Mouse (Mus musculus) kidney, embryonic 16.5 days (tissue): ENCODE results near the gene Iqcn. TPM values are rescaled to one million over a fixed set of nuclear protein-coding genes. Genes with fewer than 3 reads are reported as not detected.

Source experiments
- ATAC-seq: fragments of 200-750 bp; cut with Nextera tagmentation; 2 replicates; pipeline ENCODE4 v1.8.0; 2017; ENCODE audit warnings: moderate TSS enrichment; ENCODE audit not compliant: low FRiP score, low TSS enrichment
- H3K27ac ChIP-seq: fragments of 300-500 bp; sonication (generic); 2 replicates; pipeline ENCODE4 v1.5.1; 2014; ENCODE audit warnings: low read length
- H3K27me3 ChIP-seq: fragments of 300-500 bp; sonication (generic); 2 replicates; pipeline ENCODE4 v1.6.1; 2014; ENCODE audit warnings: low read length, control low read depth, mixed read lengths; ENCODE audit not compliant: insufficient read depth
- H3K36me3 ChIP-seq: fragments of 300-500 bp; sonication (generic); 2 replicates; pipeline ENCODE4 v1.6.1; 2014; ENCODE audit warnings: low read length, control low read depth, mixed read lengths; ENCODE audit not compliant: insufficient read depth
- H3K4me1 ChIP-seq: fragments of 300-500 bp; sonication (generic); 2 replicates; pipeline ENCODE4 v1.6.1; 2014; ENCODE audit warnings: low read length, control low read depth, mixed read lengths; ENCODE audit not compliant: insufficient read depth
- H3K4me2 ChIP-seq: fragments of 300-500 bp; sonication (generic); replicated peaks from 2 replicates; pipeline ENCODE4 v1.6.1; 2014; ENCODE audit warnings: low read depth, low read length
- H3K4me3 ChIP-seq: fragments of 300-500 bp; sonication (generic); 2 replicates; pipeline ENCODE4 v1.5.1; 2014; ENCODE audit warnings: mild to moderate bottlenecking, low read length
- H3K9ac ChIP-seq: fragments of 300-500 bp; sonication (generic); replicated peaks from 2 replicates; pipeline ENCODE4 v1.6.1; 2014; ENCODE audit warnings: low read length
- H3K9me3 ChIP-seq: fragments of 300-500 bp; sonication (generic); 2 replicates; pipeline ENCODE4 v1.6.1; 2016; ENCODE audit warnings: low read length, control low read depth
- WGBS: fragments of 180-500 bp; shearing (Covaris S2); extraction: QIAGEN DNeasy Blood & Tissue Kit; methylation state at CpG from one replicate; pipeline ENCODE4 v1.1.7; 2014; 5-methylcytosine and 5-hydroxymethylcytosine counted together
- polyA plus RNA-seq: library from polyadenylated mRNA; unstranded; fragments of >200 nt; fragmentation: Nextera tagmentation; extraction: Ambion mirVana; gene quantifications from 2 replicates; pipeline ENCODE4 v1.2.1, GENCODE M21; 2015

The Iqcn gene
- polyA plus RNA-seq, 1 experiment from 2014 or later = 0.04 TPM

GRCm38 (mm10) chr8:70749097-70749674 is 45.9 kb downstream of the Iqcn start:
- no peak overlapping the region for H3K9ac ChIP-seq
- no peaks in the 10 kb centered on the region for H3K9me3 ChIP-seq
- no peak overlapping the region for H3K4me2 ChIP-seq
- H3K36me3 ChIP-seq = no peaks in the 10 kb centered on the region
- 80% methylated on average over 19 of the region's 19 CpGs for WGBS
- no peak overlapping the region for H3K27ac ChIP-seq
- no peak overlapping the region for H3K4me3 ChIP-seq
- peaks cover 34% of the 10 kb centered on the region for H3K27me3 ChIP-seq
- no peak for ATAC-seq
- H3K4me1 ChIP-seq = peaks cover 27% of the 10 kb centered on the region

GRCm38 (mm10) chr8:70750128-70750680 is 46.9 kb downstream of the Iqcn start:
- Histone ChIP-seq H3K9ac (no peak overlapping the region), H3K27me3 (peaks cover 26% of the 10 kb centered on the region), H3K4me3 (no peak overlapping the region), H3K9me3 (no peaks in the 10 kb centered on the region), H3K36me3 (no peaks in the 10 kb centered on the region), H3K4me1 (peaks cover 29% of the 10 kb centered on the region), H3K27ac (no peak overlapping the region), H3K4me2 (no peak overlapping the region)
- 77% methylated on average over 13 of the region's 13 CpGs for WGBS
- no peak for ATAC-seq

GRCm38 (mm10) chr8:70752000-70752764 is 48.9 kb downstream of the Iqcn start:
- no peak for ATAC-seq
- Histone ChIP-seq H3K4me1 (peaks cover 34% of the 10 kb centered on the region), H3K27me3 (peaks cover 12% of the 10 kb centered on the region), H3K4me2 (peak overlapping the region; percentile 51; the same call in 1 of the 2 replicates), H3K9me3 (no peaks in the 10 kb centered on the region), H3K4me3 (no peak overlapping the region), H3K27ac (peak overlapping the region; percentile 89), H3K9ac (peak overlapping the region; percentile 31; the same call in 1 of the 2 replicates), H3K36me3 (peaks cover 10% of the 10 kb centered on the region; the same call in 1 of the 2 replicates)
- 27% methylated on average over 11 of the region's 11 CpGs for WGBS

DNA sequence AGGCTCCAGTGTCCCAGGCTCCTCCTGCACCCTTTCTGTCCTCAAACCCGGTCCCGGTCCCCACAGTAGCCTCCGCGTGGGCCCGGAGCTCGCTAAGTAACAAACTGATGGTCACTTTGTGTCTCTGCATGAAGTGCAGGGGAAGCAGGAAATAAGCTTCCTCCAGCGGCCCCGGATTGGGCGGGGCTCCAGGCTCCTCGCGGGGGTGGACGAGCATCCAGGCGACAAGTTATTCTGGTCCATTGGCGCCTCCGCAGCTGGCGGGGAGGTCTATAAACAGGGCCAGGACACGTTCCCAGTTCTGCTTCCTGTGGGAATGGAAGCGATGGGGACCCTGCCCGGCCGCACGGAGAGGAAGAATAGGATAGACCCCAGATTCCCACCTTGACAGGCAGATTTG is 49.9 kb downstream of the Iqcn start:
- Histone ChIP-seq H3K9me3 (no peaks in the 10 kb centered on the region), H3K4me2 (peak overlapping the region; percentile 51), H3K4me3 (peak overlapping the region; percentile 24), H3K9ac (peak overlapping the region; percentile 31), H3K4me1 (peaks cover 33% of the 10 kb centered on the region), H3K27me3 (peaks cover 7% of the 10 kb centered on the region), H3K27ac (peak overlapping the region; percentile 89), H3K36me3 (peaks cover 17% of the 10 kb centered on the region; the same call in 1 of the 2 replicates)
- 4% methylated on average over 21 of the region's 21 CpGs for WGBS
- no peak for ATAC-seq

- peak; percentile 98 for ATAC-seq
- Histone ChIP-seq H3K36me3 (peaks cover 17% of the 10 kb centered on the region; the same call in 1 of the 2 replicates), H3K9ac (peak within 1 kb of the TSS; percentile 76), H3K27me3 (no peaks in the 10 kb centered on the region; the same call in 1 of the 2 replicates), H3K4me1 (peaks cover 42% of the 10 kb centered on the region), H3K27ac (peak within 1 kb of the TSS; percentile 89), H3K4me3 (peak within 1 kb of the TSS; percentile 72), H3K9me3 (no peaks in the 10 kb centered on the region), H3K4me2 (peak within 1 kb of the TSS; percentile 98)
- WGBS = 8% methylated on average over 37 of the region's 37 CpGs
Observed at GRCm38 (mm10) chr8:70754043-70754870, 51.0 kb downstream of the Iqcn start, which contains the start of gene Rab3a. Rab3a (plus strand) TSS chr8:70754679.

GRCm38 (mm10) chr8:70754871-70755660 is 51.8 kb downstream of the Iqcn start:
- peak overlapping the region; percentile 72 for H3K4me3 ChIP-seq
- H3K27me3 ChIP-seq = no peaks in the 10 kb centered on the region
- H3K36me3 ChIP-seq = peaks cover 17% of the 10 kb centered on the region; the same call in 1 of the 2 replicates
- H3K4me1 ChIP-seq = peaks cover 50% of the 10 kb centered on the region
- peak overlapping the region; percentile 98 for H3K4me2 ChIP-seq
- H3K9ac ChIP-seq = peak overlapping the region; percentile 76
- H3K27ac ChIP-seq = peak overlapping the region; percentile 57
- WGBS = 15% methylated on average over 49 of the region's 50 CpGs
- ATAC-seq = peak; percentile 28
- no peaks in the 10 kb centered on the region for H3K9me3 ChIP-seq

DNA sequence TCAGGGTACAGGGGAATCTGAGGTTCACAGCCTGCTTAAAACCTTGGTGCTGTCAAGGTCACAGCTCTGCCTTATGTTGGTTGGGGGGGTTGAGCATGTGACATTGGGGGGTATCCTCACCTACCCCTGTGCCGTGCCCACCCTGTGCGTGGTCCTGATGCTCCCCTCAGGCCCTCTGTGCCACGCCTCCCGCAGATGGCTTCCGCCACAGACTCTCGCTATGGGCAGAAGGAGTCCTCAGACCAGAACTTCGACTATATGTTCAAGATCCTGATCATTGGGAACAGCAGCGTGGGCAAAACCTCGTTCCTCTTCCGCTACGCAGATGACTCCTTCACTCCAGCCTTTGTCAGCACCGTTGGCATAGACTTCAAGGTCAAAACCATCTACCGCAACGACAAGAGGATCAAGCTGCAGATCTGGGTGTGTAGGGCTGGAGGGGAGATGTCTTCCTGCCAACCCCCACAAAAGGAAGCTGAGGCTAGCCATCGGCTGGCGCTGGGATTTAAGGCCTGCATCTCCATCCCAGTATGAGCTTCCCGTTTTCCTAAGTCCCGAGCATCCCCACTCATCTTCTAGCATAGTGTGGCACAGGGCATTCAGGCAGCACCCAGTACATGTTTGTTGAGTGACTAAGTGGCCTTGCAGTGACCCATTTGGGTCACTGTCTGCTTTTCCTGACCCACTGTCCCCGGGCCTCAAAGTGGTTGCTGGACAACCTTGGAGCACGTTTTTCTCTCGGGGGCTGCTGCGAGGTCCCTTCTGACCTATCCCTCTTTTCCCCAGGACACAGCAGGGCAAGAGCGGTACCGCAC is 52.6 kb downstream of the Iqcn start:
- H3K4me1 ChIP-seq = peaks cover 54% of the 10 kb centered on the region
- WGBS = 84% methylated on average over 24 of the region's 24 CpGs
- H3K27me3 ChIP-seq = no peaks in the 10 kb centered on the region
- H3K9ac ChIP-seq = peak overlapping the region; percentile 76; the same call in 1 of the 2 replicates
- H3K27ac ChIP-seq = no peak overlapping the region
- H3K4me2 ChIP-seq = peak overlapping the region; percentile 98
- peaks cover 17% of the 10 kb centered on the region; the same call in 1 of the 2 replicates for H3K36me3 ChIP-seq
- peak overlapping the region; percentile 72 for H3K4me3 ChIP-seq
- no peak for ATAC-seq
- H3K9me3 ChIP-seq = no peaks in the 10 kb centered on the region

- ATAC-seq = no peak
- peaks cover 57% of the 10 kb centered on the region for H3K4me1 ChIP-seq
- H3K27me3 ChIP-seq = no peaks in the 10 kb centered on the region
- H3K4me3 ChIP-seq = no peak overlapping the region
- no peak overlapping the region for H3K9ac ChIP-seq
- H3K4me2 ChIP-seq = no peak overlapping the region
- H3K36me3 ChIP-seq = peaks cover 17% of the 10 kb centered on the region; the same call in 1 of the 2 replicates
- H3K27ac ChIP-seq = no peak overlapping the region
- 92% methylated on average over 6 of the region's 6 CpGs for WGBS
- H3K9me3 ChIP-seq = no peaks in the 10 kb centered on the region
Observed at GRCm38 (mm10) chr8:70756476-70757040, 53.3 kb downstream of the Iqcn start.
